Mouse (Mus musculus) hindbrain, embryonic 13.5 days (tissue): ENCODE measurements at regions not wholly inside any gene's neighbourhood (a gene's known extent, or its start where the extent isn't known, plus 50 kb on each side); places are given as distances from the start of the nearest gene placed in this dataset.
A peak's percentile ranks its signal among the peaks of the same experiment; 100 is the strongest.
"Not testable (repeated sequence)": the region's sequence is repeated elsewhere in the genome, so short reads cannot be mapped to it uniquely, and the experiment has no call there.

Source experiments
- ATAC-seq: fragments of 200-750 bp; cut with Nextera tagmentation; 2 replicates; pipeline ENCODE4 v1.8.0; 2017; ENCODE audit warnings: moderate TSS enrichment; ENCODE audit not compliant: low FRiP score
- H3K27ac ChIP-seq: fragments of 300-500 bp; sonication (generic); 2 replicates; pipeline ENCODE4 v1.5.1; 2015; ENCODE audit warnings: inconsistent platforms, mild to moderate bottlenecking, moderate library complexity
- H3K27me3 ChIP-seq: fragments of 300-500 bp; sonication (generic); 2 replicates; pipeline ENCODE4 v1.6.1; 2015; ENCODE audit warnings: mild to moderate bottlenecking, inconsistent platforms
- H3K36me3 ChIP-seq: fragments of 300-500 bp; sonication (generic); 2 replicates; pipeline ENCODE4 v1.6.1; 2015; ENCODE audit warnings: mild to moderate bottlenecking, inconsistent platforms
- H3K4me1 ChIP-seq: fragments of 300-500 bp; sonication (generic); replicated peaks from 2 replicates; pipeline ENCODE4 v1.6.1; 2015; ENCODE audit warnings: inconsistent platforms
- H3K4me2 ChIP-seq: fragments of 300-500 bp; sonication (generic); 2 replicates; pipeline ENCODE4 v1.6.1; 2015; ENCODE audit warnings: inconsistent platforms, mild to moderate bottlenecking, moderate library complexity
- H3K4me3 ChIP-seq: fragments of 300-500 bp; sonication (generic); 2 replicates; pipeline ENCODE4 v1.5.1; 2015; ENCODE audit warnings: mild to moderate bottlenecking, inconsistent platforms
- H3K9ac ChIP-seq: fragments of 300-500 bp; sonication (generic); 2 replicates; pipeline ENCODE4 v1.6.1; 2015; ENCODE audit warnings: mild to moderate bottlenecking, inconsistent platforms
- H3K9me3 ChIP-seq: fragments of 300-500 bp; sonication (generic); 2 replicates; pipeline ENCODE4 v1.6.1; 2016; ENCODE audit warnings: inconsistent platforms
- WGBS: fragments of 180-500 bp; shearing (Covaris S2); methylation state at CpG from one replicate; pipeline ENCODE4 v1.1.7; 2015; 5-methylcytosine and 5-hydroxymethylcytosine counted together

- no peak overlapping the region for H3K4me3 ChIP-seq
Measured at GRCm38 (mm10) chr16:63116456-63116855, 262.3 kb downstream of the Pros1 start.

GRCm38 (mm10) chr16:63118721-63119120 is 264.6 kb downstream of the Pros1 start:
- Histone ChIP-seq H3K4me1 (no peaks in the 10 kb centered on the region), H3K4me2 (no peak overlapping the region), H3K36me3 (no peaks in the 10 kb centered on the region), H3K27ac (no peak overlapping the region), H3K9ac (no peak overlapping the region), H3K27me3 (no peaks in the 10 kb centered on the region), H3K9me3 (no peaks in the 10 kb centered on the region), H3K4me3 (no peak overlapping the region)
- 79% methylated on average over 7 of the region's 7 CpGs for WGBS
- no peak for ATAC-seq

More at GRCm38 (mm10) chr16:63116456-63116855, 262.3 kb downstream of the Pros1 start:
- Histone ChIP-seq H3K9me3 (no peaks in the 10 kb centered on the region), H3K4me2 (no peak overlapping the region), H3K36me3 (no peaks in the 10 kb centered on the region), H3K9ac (no peak overlapping the region), H3K27me3 (no peaks in the 10 kb centered on the region), H3K27ac (no peak overlapping the region), H3K4me1 (no peaks in the 10 kb centered on the region)
- 85% methylated on average over 2 of the region's 2 CpGs for WGBS
- ATAC-seq, result no peak

- Histone ChIP-seq H3K4me1 (no peaks in the 10 kb centered on the region), H3K9ac (no peak overlapping the region), H3K4me3 (no peak overlapping the region), H3K27me3 (no peaks in the 10 kb centered on the region), H3K36me3 (no peaks in the 10 kb centered on the region), H3K9me3 (no peaks in the 10 kb centered on the region), H3K4me2 (no peak overlapping the region), H3K27ac (no peak overlapping the region)
- ATAC-seq, result no peak
- WGBS, result 86% methylated on average over 3 of the region's 3 CpGs
Measured at GRCm38 (mm10) chr16:63143851-63144250, 289.7 kb downstream of the Pros1 start.

- Histone ChIP-seq H3K36me3 (no peaks in the 10 kb centered on the region), H3K9me3 (no peaks in the 10 kb centered on the region), H3K4me3 (no peak overlapping the region), H3K4me1 (no peaks in the 10 kb centered on the region), H3K4me2 (no peak overlapping the region), H3K9ac (no peak overlapping the region), H3K27me3 (no peaks in the 10 kb centered on the region), H3K27ac (no peak overlapping the region)
- ATAC-seq, result no peak
- 82% methylated on average over 2 of the region's 2 CpGs for WGBS
Measured at GRCm38 (mm10) chr16:63155300-63155821, 301.3 kb downstream of the Pros1 start.

GRCm38 (mm10) chr16:63170101-63170500 is 316.0 kb downstream of the Pros1 start:
- Histone ChIP-seq H3K27me3 (no peaks in the 10 kb centered on the region), H3K4me3 (no peak overlapping the region), H3K9ac (no peak overlapping the region), H3K4me1 (no peaks in the 10 kb centered on the region), H3K36me3 (no peaks in the 10 kb centered on the region), H3K27ac (no peak overlapping the region), H3K9me3 (no peaks in the 10 kb centered on the region), H3K4me2 (no peak overlapping the region)
- 76% methylated on average over 6 of the region's 6 CpGs for WGBS
- no peak for ATAC-seq

- H3K4me3 ChIP-seq, result no peak overlapping the region
- H3K9ac ChIP-seq, result no peak overlapping the region
- no peak overlapping the region for H3K4me2 ChIP-seq
- no peak for ATAC-seq
- no peak overlapping the region for H3K27ac ChIP-seq
- no peaks in the 10 kb centered on the region for H3K4me1 ChIP-seq
- 72% methylated on average over 5 of the region's 5 CpGs for WGBS
- H3K9me3 ChIP-seq, result no peaks in the 10 kb centered on the region
- no peaks in the 10 kb centered on the region for H3K36me3 ChIP-seq
- H3K27me3 ChIP-seq, result no peaks in the 10 kb centered on the region
Measured at GRCm38 (mm10) chr16:63179228-63179627, 325.1 kb downstream of the Pros1 start.

GRCm38 (mm10) chr16:63191181-63191580 is 337.1 kb downstream of the Pros1 start:
- H3K4me2 ChIP-seq, result no peak overlapping the region
- 48% methylated on average over 6 of the region's 6 CpGs for WGBS
- no peak for ATAC-seq
- no peaks in the 10 kb centered on the region for H3K36me3 ChIP-seq
- no peak overlapping the region for H3K27ac ChIP-seq
- H3K9me3 ChIP-seq, result no peaks in the 10 kb centered on the region
- no peaks in the 10 kb centered on the region for H3K27me3 ChIP-seq
- no peaks in the 10 kb centered on the region for H3K4me1 ChIP-seq
- no peak overlapping the region for H3K9ac ChIP-seq
- H3K4me3 ChIP-seq, result no peak overlapping the region

- 74% methylated on average over 1 of the region's 1 CpGs for WGBS
- no peak overlapping the region for H3K9ac ChIP-seq
- no peak overlapping the region for H3K4me3 ChIP-seq
- H3K27me3 ChIP-seq, result no peaks in the 10 kb centered on the region
- no peak for ATAC-seq
- no peak overlapping the region for H3K27ac ChIP-seq
- no peaks in the 10 kb centered on the region for H3K36me3 ChIP-seq
- H3K4me1 ChIP-seq, result no peaks in the 10 kb centered on the region
- no peak overlapping the region for H3K4me2 ChIP-seq
- no peaks in the 10 kb centered on the region for H3K9me3 ChIP-seq
Measured at GRCm38 (mm10) chr16:63191623-63192022, 337.5 kb downstream of the Pros1 start.

GRCm38 (mm10) chr16:63194595-63194994 is 340.5 kb downstream of the Pros1 start:
- no peak overlapping the region for H3K27ac ChIP-seq
- no peaks in the 10 kb centered on the region for H3K27me3 ChIP-seq
- no peak for ATAC-seq
- H3K4me1 ChIP-seq, result no peaks in the 10 kb centered on the region
- H3K9ac ChIP-seq, result no peak overlapping the region
- 93% methylated on average over 2 of the region's 2 CpGs for WGBS
- H3K4me3 ChIP-seq, result no peak overlapping the region
- H3K4me2 ChIP-seq, result no peak overlapping the region
- H3K9me3 ChIP-seq, result no peaks in the 10 kb centered on the region
- H3K36me3 ChIP-seq, result no peaks in the 10 kb centered on the region

- H3K27ac ChIP-seq, ATAC-seq, H3K9ac ChIP-seq, H3K36me3 ChIP-seq, H3K9me3 ChIP-seq, H3K4me1 ChIP-seq, H3K4me3 ChIP-seq, H3K27me3 ChIP-seq, H3K4me2 ChIP-seq: not testable (repeated sequence)
- 97% methylated on average over 1 of the region's 1 CpGs for WGBS
Measured at GRCm38 (mm10) chr16:63213471-63213870, 359.4 kb downstream of the Pros1 start.

GRCm38 (mm10) chr16:63220228-63220879 is 366.2 kb downstream of the Pros1 start:
- no peaks in the 10 kb centered on the region for H3K9me3 ChIP-seq
- peaks cover 6% of the 10 kb centered on the region for H3K4me1 ChIP-seq
- no peaks in the 10 kb centered on the region for H3K36me3 ChIP-seq
- H3K4me3 ChIP-seq, result no peak overlapping the region
- peak overlapping the region; percentile 17; the same call in 1 of the 2 replicates for H3K4me2 ChIP-seq
- H3K27me3 ChIP-seq, result no peaks in the 10 kb centered on the region
- WGBS, result 46% methylated on average over 10 of the region's 10 CpGs
- H3K27ac ChIP-seq, result no peak overlapping the region
- peak; percentile 63; the same call in 1 of the 2 replicates for ATAC-seq
- no peak overlapping the region for H3K9ac ChIP-seq

GRCm38 (mm10) chr16:63224608-63225007 is 370.5 kb downstream of the Pros1 start:
- H3K36me3 ChIP-seq, result no peaks in the 10 kb centered on the region
- H3K4me1 ChIP-seq, result peaks cover 6% of the 10 kb centered on the region
- H3K9ac ChIP-seq, result no peak overlapping the region
- 72% methylated on average over 6 of the region's 6 CpGs for WGBS
- no peak for ATAC-seq
- H3K4me3 ChIP-seq, result no peak overlapping the region
- no peaks in the 10 kb centered on the region for H3K9me3 ChIP-seq
- H3K4me2 ChIP-seq, result no peak overlapping the region
- H3K27me3 ChIP-seq, result no peaks in the 10 kb centered on the region
- no peak overlapping the region for H3K27ac ChIP-seq

GRCm38 (mm10) chr16:63225097-63225496 is 371.0 kb downstream of the Pros1 start:
- Histone ChIP-seq H3K27me3 (no peaks in the 10 kb centered on the region), H3K9me3 (no peaks in the 10 kb centered on the region), H3K36me3 (no peaks in the 10 kb centered on the region), H3K4me3 (no peak overlapping the region), H3K9ac (no peak overlapping the region), H3K27ac (no peak overlapping the region), H3K4me1 (peaks cover 6% of the 10 kb centered on the region), H3K4me2 (no peak overlapping the region)
- no peak for ATAC-seq
- 74% methylated on average over 8 of the region's 8 CpGs for WGBS
